Mouse (Mus musculus) heart, postnatal 4 days (tissue): Measurements from ENCODE around the gene Zfp53. TPM values are rescaled to one million over a fixed set of nuclear protein-coding genes. Genes with fewer than 3 reads are reported as not detected.

Source experiments
- DNase-seq: peaks from one replicate; pipeline ENCODE4 v3.0.0; 2021
- total RNA-seq, 2 experiments: library from RNA; stranded (reverse); gene quantifications; 2 replicates each; pipeline ENCODE4 v1.2.3; 2021

Gene Zfp53
- total RNA-seq, 2 experiments from 2014 or later = 2.6 to 3.0 TPM

- no peak for DNase-seq
Observed at GRCm38 (mm10) chr17:21526270-21526669, 37.5 kb downstream of the Zfp53 start.

- DNase-seq = no peak
Observed at GRCm38 (mm10) chr17:21530645-21531330, 42.0 kb downstream of the Zfp53 start.

GRCm38 (mm10) chr17:21531621-21532020, 42.8 kb downstream of the Zfp53 start:
- DNase-seq = peak; percentile 35

- peak; percentile 80 for DNase-seq
Observed at GRCm38 (mm10) chr17:21532101-21532951, 43.5 kb downstream of the Zfp53 start.

GRCm38 (mm10) chr17:21533961-21534360, 45.2 kb downstream of the Zfp53 start:
- no peak for DNase-seq

GRCm38 (mm10) chr17:21534460-21535095, 45.8 kb downstream of the Zfp53 start:
- peak; percentile 37 for DNase-seq

GRCm38 (mm10) chr17:21535096-21536001, 46.6 kb downstream of the Zfp53 start, which contains the start of gene Zfp52:
Gene Zfp52, plus strand, starts transcription at chr17:21535539.
- DNase-seq = peak; percentile 67

- DNase-seq = no peak
Observed at GRCm38 (mm10) chr17:21536096-21536495, 47.3 kb downstream of the Zfp53 start.

GRCm38 (mm10) chr17:21536676-21537075, 47.9 kb downstream of the Zfp53 start:
- DNase-seq = no peak

- no peak for DNase-seq
Observed at GRCm38 (mm10) chr17:21557831-21558230, 69.0 kb downstream of the Zfp53 start.

Other genes starting within 250 kb of the Zfp53 start
- gene Vmn1r235, start 232.6 kb upstream of the Zfp53 start, total RNA-seq = not detected
- gene Vmn1r236, start 206.1 kb upstream of the Zfp53 start, total RNA-seq = not detected
- gene Vmn1r237, start 177.1 kb upstream of the Zfp53 start, total RNA-seq = not detected
- gene Zfp677, start 105.2 kb upstream of the Zfp53 start, total RNA-seq = 1 to 10 TPM; 1.1 TPM
- gene Zfp54, start 65.8 kb upstream of the Zfp53 start, total RNA-seq = 1 to 10 TPM; 1.3 to 2.1 TPM
- 1 to 10 TPM; 5.1 to 5.3 TPM for gene Zfp51, start 38.6 kb upstream of the Zfp53 start, total RNA-seq
- 1 to 10 TPM; 6.7 to 7.6 TPM for gene Zfp52, start 46.5 kb downstream of the Zfp53 start, total RNA-seq
- gene Zfp948, start 78.0 kb downstream of the Zfp53 start, total RNA-seq = 10 to 100 TPM; 11.0 to 12.7 TPM
- gene Zfp983, start 161.6 kb downstream of the Zfp53 start, total RNA-seq = 1 to 10 TPM; 3.5 to 3.9 TPM
- 1 to 10 TPM; 3.2 to 4.9 TPM for gene Gm10226, start 202.9 kb downstream of the Zfp53 start, total RNA-seq
- 1 to 10 TPM; 3.8 to 4.0 TPM for gene Zfp760, start 218.7 kb downstream of the Zfp53 start, total RNA-seq
- 1 to 10 TPM; 8.1 to 8.6 TPM for gene Zfp229, start 241.8 kb downstream of the Zfp53 start, total RNA-seq